Mouse (Mus musculus): ENCODE data around the gene Fabp6.

Fabp6 gene

DNA sequence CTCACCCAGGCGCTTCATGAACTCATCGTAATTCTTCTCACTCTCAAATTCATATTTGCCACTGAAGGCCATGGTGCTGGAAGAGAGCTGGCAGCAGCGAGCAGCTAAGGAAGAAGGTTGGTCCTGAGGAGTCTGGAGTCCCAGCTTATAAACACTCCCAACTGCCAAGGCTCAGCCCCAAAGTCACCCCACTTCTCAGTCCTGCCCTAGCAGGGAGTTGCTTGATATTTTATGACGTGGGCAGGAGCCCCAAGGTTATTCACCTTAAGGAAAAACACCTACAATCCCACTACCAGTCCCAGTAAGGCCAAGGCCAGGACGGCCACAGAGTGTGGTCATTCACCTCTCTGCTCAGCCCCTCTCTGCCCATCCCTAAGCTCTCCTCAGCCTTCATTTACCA, at the start of gene Fabp6:
Fabp6 (minus strand) TSS at position 101 of the 400 bp plus-strand sequence.
- no peak for DNase-seq (ENCODE audit: low spot score)

DNA sequence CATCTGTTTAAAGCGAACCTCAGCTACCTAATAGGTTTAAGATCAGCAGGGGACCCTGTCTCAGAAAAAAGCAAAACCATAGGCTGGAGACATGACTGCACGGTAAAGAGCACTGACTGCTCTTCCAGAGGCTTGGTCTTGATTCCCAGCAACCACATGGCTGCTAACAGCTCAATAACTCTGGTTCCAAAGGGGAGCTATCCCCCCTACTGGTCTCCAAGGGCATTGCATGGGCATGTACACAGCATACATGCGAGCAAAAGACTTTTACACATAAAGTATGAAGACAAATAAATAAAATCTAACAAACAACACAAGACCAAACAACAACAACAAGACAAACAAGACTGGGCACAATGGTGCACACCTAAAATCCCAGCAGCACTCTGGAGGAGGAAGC, 43.9 kb upstream of the Fabp6 start:
- DNase-seq (ENCODE audit: low spot score): no peak

DNA sequence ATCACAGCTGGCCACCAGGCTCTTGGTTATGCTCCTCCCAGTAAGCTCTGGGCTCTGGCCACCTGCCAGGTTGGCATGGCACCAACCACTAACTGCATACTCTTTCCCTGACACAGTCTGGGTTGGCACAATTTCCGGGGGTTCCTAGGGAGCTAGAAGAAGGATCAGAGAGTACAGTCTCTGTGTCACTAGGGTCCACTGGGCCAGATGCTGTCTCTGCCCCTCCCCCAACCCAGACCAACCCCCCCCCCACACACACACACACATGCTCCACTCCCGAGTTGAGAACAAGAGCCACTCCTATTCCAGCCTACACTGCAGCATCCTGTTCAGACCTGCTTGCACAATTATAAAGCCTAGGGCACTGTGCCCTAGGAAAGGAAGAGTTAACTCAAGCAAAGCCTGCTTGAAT, 41.8 kb upstream of the Fabp6 start:
- DNase-seq (ENCODE audit: low spot score): no peak

DNA sequence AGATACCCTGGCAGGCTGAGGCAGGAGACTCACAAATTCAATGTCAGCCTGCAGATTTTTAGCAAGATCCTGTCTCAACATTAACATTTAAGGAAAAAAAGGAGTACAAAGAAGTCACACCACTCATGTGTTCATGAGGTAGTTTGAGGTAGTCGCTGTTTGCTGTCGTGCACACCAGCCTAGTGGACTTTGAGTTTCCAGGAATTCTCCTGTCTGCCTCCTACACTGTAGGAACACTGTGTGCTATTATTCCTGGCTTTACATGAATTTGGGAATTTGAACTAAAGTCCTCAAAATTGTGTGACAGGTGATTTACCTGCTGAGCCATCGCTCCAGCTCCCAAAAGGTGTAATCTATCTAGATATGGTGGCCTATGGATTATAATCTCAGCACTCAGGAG, 37.1 kb upstream of the Fabp6 start:
- no peak for DNase-seq (ENCODE audit: low spot score)

DNA sequence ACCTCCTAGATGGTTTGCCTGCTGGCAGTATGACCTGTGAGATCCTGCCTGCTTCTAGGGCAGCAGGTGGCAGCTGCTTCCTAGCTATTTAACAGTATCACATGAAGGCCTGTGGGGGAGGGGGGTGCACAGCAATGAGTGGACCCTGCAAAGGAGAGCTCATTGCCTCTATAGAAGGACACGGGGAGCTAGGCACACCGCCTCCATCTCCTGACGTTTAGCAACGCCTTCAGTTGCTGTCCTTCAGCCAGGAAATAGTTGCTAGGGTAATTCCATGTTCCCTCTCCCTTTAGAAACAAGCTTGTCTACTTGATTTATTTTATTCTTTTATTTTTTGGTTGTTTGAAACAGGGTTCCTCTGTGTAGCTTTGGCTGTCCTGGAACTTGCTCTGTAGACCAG, 35.4 kb upstream of the Fabp6 start:
- no peak for DNase-seq (ENCODE audit: low spot score)

DNA sequence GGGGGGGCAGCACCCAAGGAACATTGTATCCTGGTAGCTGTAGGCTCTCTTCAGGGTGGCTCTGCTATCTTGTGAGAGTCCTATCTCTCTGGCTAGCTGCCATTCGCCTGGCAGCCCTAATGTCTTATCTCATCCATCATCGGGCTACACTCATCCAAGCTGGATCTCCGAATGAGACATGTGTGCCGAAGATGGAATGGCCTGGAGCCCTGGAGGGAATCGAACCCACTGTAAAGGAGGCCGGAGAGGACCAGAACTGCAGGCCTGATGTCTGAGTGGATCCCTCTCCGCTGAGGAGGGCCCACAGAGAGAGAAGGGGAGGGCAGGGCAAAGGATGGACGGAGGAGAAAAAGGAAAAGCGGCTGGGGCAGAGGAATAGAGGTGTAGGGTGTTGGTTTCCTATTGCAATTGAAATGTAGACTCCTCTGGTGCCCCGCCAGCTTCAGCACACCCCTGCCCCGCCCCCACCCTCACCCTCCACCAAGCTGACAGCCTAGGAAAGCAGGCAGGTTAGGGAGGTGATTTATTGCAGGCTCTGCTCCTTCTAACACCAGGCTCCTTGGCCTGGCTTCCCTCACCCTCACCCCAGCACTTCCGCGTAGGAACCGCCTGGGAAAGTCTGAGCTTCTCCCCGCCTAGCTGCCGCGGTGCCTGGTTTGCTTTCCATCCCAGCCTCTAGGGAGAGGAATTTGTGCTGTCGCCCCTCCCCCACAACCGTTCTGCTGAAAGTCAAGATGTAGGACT, 32.5 kb upstream of the Fabp6 start:
- DNase-seq (ENCODE audit: low spot score): no peak

DNA sequence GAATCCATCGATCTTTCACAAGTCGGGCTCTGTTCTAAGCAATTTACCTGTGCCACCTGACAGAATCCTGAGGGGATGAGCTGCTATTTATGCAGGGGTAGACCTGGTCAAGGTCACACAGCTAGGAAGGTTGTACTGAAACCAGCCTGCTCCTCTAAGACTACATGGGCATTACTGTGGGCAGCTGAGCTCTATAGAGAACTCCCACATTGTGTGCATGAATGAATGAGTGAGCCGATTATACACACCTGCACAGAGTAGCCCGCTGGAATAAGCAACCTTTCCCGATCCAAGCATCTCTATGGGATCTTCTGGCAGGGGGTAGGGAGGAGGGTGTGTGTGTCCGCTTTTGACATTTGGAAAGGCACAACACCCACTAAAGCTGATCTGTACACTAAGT, 31.8 kb upstream of the Fabp6 start:
- DNase-seq (ENCODE audit: low spot score): no peak

DNA sequence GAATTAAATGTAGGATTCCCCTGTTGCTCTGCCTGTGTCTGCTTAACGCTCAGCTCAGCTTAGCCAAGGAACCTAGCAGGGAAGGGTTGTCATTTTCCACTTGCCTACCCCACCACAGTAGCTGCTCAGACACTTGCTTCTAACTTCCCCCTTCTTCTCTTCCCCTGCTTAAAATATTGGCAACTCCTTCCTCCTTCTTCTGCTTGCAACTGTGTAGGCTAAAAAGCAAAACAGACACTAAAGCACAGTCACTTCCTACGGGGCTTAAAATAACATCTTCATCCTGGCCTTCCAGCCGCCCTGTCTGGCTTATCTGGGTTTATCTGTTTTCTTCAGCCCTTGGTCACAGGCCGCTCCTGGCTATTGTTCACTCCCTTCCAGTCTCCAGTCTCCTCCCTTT, 31.2 kb upstream of the Fabp6 start:
- DNase-seq (ENCODE audit: low spot score): no peak

DNA sequence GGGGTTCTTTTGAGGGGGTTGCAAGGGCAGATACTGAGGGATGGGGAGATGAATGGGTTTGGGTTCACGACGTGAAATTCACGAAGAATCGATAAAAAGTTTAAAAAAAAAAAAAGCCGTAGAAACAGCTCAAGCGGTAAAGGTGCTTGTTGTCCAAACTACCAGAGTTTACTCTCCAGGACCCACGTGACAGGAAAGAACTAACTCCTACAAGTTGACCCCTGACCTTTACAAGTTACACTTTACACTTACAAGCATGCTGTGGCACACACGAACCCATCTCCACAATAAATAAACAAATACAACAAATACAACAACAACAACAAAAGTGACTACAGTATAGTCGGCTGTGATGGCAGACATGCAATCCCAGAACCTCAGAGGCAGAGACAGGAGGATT, 30.3 kb upstream of the Fabp6 start:
- no peak for DNase-seq (ENCODE audit: low spot score)

DNA sequence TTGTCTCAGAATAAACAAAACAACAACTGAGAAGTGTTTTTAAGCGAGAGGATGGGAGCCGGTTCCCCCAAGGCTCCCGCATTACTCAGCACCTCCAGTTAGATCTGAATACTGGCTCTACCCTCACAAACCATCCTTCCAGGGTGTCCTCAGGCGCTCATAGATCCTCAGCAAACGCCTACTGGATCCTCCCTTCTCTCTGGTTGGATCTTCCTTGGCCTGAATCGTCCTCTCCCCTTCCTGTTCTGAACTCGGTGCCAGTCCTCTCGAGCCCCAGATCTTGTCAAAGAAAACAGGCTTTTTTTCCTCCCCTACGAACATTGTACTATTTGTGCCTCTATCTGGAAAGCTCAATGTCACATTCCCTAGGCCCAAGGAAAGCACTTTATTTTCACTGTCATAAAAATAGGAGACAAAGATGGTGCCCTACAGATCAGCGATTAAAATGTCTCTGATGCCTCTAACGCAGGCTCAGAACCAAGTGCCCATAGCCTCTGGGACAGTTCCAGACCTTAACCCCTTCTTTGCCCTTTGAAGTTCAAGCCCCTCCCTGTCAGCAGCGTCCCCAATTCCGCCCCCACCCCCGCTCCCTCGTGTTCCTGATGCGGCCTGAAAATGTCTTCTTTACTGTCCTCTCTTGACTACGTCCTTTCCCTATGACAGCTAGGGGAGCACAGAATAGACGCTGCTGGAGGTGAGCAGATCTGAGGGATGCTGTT, 25.7 kb upstream of the Fabp6 start:
- no peak for DNase-seq (ENCODE audit: low spot score)

DNA sequence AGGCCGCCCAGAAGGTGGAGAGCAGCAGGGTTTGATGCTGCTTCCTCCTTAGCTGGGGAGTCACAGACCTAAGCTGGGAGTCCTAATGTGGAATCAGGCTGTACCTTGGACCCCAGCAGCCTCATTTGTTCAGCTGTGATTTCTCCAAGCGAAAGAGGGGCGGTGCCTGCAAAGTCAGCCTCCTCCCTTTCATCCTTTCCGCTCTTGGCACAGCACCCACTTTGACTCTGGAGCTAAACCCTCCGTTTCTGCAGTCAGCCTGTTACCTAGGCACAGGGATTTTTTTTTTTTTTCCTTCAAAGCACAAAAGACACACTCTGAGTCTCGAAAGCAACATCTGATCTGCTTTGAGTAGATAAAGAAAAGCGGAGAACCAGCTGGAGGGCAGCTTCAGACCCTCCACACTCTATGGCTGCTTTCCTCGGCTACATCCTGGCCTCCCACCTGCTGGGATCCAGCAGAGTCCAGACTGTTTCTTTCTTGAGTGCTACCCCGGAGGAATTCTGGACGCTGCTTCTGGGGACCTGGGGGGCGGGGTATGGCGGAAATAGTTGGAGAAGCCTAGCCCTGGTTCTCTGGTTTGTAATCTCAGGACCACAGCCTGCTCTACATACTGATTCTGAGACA, 25.1 kb upstream of the Fabp6 start:
- DNase-seq (ENCODE audit: low spot score): no peak

DNA sequence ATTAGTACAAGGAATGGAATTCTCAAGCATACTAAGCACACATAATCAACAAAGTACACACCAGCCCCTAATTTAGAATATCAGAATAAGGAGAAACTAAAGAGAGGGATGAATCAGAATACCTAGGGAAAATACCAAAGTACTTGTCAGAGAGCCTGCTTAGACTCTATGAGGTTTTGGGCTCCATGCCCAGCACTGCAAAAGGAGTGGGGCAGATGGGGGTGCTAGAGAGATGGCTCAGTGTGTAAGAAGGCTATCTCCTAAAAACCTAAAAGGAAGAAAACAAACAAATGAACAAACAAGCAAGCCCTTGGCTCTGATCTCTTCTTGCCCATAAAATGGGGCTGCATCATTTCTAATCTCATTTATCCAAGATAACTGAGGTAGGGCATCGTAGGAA, 23.0 kb upstream of the Fabp6 start:
- DNase-seq (ENCODE audit: low spot score): no peak

DNA sequence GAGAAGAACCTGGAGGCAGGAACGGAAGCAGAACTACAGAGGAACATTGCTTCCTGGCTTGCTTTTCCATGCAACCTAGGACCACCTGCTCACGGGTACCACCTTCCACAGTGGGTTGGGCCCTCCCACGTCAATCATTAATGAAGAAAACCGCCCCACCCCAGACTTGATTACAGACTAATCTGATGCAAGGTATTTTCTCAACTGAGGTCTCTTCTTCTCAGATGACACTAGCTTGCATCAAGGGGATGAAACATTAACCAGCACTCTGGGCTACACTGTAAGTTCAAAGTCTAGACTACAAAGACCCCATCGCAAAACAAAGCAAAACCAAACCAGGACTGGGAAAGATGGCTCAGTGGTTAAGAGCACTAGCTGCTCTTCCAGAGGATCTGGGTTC, 20.4 kb upstream of the Fabp6 start:
- DNase-seq (ENCODE audit: low spot score): no peak

DNA sequence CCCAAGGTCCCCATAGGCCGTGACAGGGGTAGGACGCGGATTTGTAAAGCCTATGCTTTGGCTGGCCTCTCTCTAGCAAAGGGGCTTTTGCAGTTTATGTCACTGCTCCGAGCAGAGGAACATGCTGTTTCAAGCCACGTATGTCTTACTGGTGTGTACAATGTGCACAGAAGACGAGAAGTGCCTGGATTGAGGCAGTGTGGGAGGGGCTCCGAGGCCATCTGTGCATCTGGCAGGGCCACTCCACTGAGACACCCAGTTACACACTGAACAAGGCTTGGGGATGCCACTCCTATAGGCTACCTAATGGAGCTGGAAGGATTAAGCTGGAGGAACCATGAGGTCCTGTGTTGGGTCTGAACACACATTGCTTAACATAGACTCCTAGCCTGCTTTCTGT, 17.1 kb upstream of the Fabp6 start:
- DNase-seq (ENCODE audit: low spot score): no peak

DNA sequence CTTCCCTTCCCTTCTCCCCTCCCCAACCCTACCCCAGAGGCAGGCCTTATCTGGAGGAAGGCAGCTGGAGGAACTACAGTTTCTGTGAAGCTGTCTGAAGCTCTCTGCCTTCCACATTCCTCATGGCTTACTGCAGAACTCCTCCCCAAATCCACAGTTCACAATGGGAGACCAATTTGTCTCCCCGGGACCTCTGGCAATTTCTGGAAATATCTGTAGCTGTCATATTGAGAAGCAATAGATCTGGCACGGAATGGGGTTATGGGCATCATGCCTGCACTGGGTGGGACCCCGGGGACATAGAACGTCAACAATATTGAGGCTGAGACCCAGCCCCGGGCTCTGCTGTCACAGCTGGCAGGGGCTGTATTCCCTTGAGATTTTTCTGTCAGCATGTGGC, 16.6 kb upstream of the Fabp6 start:
- no peak for DNase-seq (ENCODE audit: low spot score)

DNA sequence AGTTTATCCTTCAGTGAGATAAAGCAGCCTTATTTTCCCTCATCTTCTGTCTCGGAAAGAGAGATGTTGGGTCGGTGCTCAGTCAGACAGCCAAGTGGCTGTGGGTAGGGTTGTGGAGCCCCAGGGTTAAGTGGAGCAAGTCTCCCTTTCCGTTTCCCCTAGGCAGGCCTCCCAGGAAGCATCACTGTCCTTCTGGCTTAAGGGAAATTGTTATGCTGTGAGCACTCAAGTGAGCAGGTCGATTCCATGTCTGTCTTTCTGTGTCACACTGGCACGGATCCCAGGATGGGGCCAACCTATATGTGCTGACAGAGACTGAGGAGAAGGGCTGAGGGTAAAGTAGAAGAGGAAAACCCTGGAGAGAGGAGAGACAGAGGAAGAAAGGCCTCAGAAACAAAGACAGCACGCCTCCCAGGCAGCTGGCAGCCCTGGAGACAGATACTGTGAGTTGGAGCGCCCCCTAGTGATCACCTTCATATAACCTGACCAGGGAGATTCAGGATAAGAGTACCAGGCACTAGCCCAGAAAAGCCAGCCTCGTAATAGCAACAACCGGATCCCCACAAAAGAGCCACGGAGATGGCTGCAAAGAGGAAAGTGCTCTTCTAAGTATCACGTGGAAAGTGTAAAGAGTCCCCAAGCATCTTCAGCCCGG, 11.6 kb upstream of the Fabp6 start:
- peak; percentile 62 for DNase-seq (ENCODE audit: low spot score)

DNA sequence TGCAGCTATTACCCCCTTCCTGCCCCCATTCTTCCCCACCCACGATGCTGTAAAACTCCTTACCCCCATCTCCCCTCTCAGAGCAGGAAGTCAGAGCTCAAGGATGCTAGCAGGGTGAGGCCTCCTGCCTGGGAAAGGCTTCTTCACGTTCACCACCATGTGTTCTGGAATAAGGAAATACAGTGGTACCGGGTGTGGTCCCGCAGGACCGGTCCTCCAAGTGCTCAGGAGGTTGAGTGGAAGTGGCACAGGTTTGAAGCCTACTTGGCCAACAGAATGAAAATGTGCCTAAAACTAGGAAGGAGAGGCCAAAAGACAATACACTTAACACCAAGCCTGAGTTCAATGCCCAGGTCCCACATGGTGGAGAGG, 9.3 kb upstream of the Fabp6 start:
- no peak for DNase-seq (ENCODE audit: low spot score)

DNA sequence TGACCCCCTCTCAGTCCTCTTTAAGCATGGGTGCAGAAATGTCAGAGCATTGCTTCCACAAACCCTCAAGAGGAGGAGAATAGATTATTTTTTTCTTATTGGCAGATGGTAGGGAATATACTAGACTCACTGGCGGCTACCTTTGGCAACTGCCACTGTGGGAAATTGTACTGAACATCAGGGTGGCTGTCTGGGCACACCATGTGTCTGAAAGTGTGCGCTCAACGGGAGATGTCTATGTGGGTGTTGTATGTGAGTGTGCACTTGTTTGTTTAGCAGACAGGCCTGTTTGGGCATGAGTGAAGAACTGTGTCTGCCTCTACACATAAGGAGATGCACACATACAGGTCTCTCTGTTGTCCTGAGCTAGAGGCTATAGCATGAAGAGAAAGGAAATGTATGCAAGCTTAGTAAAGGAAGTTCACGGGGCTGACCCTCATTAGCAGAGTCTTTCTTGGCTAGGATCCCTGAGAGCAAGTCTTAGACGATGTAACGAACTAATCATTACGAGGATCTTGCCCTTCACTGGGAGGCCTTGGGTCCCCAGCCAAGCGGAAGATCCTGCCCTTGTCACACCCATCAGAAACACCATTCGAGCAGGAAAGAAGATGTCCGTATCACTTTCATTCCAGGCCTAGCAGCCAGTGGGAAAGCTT, 8.8 kb upstream of the Fabp6 start:
- no peak for DNase-seq (ENCODE audit: low spot score)

DNA sequence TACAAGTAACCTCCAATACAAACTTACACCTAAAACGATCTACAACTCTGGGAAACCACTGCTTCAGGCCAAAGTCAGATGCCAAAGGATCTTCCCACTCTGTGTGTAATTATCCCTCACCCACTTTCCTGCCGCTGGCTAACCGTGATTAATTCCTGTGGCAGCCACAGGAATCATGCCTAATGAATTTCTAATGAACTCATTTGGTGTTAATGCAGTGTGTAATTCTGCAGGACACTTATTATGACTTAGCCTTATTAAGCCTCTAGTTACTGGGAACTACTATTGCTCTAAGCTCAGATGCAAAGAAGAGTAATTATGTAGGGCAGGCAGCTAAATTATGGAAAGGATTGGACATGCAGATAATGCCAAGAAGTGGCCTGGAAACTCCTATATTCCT, 7.1 kb upstream of the Fabp6 start:
- DNase-seq (ENCODE audit: low spot score): no peak

DNA sequence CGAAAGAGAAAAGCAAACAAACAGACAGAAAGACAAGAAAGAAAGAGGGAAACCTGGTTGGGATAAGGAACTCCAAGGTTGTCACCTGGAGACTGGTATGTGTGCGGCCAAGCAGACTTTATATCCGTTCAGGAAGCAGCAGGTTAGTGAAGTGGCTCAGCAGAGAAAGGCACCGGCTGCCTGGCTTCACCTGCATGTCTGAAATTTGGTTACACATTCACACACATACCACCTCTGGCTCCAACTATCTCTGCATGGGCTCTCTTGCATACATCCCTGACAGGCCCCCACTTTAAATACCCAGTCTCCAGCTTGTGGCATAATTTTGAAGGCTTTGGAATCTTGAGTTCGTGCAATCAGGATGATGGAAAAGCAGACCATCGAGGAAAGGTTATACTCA, 4.5 kb upstream of the Fabp6 start:
- no peak for DNase-seq (ENCODE audit: low spot score)

DNA sequence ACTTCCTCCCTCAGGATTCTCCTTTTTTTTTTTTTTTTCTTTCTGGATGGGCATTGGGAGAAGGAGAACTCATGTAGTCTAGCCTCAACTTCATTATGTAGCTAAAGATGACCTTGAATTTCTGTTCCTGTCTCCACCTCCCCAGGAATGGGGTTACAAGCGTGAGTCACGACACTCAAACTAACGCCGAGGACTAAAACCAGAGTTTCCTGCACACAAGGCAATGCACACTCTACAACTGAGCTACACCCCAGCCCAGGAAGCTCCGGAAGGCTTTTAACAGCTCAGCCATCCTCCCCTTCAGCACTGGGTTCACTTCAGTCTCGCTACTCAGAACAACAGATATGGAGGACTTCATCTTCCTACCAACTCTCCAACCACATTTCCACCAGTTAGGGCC, 3.6 kb upstream of the Fabp6 start:
- no peak for DNase-seq (ENCODE audit: low spot score)

DNA sequence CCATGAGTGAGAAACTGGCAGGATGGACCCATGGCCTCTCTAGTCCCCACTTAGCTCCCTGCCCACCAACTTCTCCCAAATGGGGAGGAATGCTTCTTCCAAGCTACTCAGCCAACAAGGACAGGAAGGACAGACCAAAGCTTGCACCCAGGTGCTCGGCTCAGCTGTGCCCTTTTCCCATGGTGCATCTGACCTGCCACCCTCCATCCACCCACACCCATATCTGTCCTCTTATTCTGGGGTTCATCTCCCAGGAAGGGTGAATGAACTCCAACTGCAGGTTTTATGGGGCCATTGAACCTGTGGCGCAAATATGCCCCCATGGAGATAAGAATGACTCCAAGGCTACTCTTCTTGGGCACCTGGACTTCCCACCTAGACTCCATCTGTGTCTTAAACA, 2.9 kb upstream of the Fabp6 start:
- no peak for DNase-seq (ENCODE audit: low spot score)
